Mouse (Mus musculus): ENCODE results near the gene Grm2.
"Not testable (repeated sequence)": the region's sequence is repeated elsewhere in the genome, so short reads cannot be mapped to it uniquely, and the experiment has no call there.

The Grm2 gene

DNA sequence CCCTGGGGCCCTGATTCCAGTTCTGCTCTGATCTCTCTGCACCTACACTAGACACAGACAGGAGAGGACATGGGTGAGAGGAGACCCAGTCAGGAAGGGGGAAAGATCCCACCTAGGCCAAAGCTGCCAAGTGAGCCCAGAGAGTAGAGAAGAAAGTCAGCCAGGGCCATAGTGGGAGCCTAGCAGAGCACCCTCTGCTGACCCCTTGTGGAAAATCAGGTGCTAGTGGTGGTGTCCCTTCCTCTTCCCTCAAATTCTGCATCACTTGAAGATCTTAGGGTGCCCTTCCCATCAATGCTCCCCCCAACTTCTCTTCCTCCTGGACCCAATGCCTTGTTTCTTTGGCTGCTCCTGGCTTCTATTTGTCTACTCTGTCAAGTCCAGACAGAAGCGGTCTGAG is 3.2 kb downstream of the Grm2 start:
- no peak for DNase-seq (ENCODE audit: extremely low spot score, low spot score)

DNA sequence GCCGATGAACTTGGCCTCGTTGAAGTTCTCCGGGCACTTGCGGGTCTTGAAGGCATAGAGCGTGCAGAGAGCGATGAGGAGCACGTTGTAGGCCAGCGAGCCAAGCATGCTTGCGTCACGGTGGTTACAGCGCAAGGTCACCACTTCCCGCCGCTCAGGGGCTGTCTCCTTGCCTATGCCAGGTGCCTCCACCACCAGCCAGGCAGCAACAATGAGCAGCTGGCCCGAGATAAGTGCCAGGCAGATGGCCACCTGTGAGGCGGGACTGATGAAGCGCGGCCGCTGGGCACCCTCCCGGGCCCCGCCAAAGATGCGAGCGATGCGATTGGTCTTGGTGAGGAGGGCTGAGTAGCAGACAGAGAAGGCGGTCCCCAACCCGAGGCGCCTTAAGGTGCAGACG is 8.7 kb downstream of the Grm2 start:
- DNase-seq (ENCODE audit: extremely low spot score, low spot score) = no peak

DNA sequence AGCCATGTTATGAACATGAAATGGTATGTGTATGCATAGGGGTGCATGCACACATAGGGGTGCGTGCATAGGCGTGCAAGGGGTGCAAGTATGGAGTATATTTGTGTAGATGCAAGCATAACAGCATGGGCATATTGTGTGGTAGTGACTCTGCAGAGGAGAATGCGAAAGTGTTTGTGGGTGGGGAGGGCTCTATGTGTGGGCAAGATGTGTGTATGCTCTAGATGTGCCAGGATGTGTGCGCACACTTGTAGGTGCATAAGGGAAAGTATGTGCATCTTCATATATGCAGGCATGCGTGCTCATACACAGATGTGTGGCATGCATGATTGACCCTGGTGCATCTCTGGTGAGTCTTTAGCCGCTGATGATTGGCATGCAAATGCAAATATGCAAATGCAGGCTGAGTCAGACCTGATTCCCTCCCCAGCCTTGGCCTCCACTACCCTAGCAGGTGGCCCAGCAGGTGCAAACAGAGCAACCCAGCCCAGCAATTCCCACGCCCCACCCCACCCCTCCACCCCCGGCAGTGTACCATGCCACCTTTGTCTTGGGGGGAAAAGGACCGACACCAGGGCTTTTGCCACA is 10.1 kb downstream of the Grm2 start:
- no peak for DNase-seq (ENCODE audit: extremely low spot score, low spot score)

DNA sequence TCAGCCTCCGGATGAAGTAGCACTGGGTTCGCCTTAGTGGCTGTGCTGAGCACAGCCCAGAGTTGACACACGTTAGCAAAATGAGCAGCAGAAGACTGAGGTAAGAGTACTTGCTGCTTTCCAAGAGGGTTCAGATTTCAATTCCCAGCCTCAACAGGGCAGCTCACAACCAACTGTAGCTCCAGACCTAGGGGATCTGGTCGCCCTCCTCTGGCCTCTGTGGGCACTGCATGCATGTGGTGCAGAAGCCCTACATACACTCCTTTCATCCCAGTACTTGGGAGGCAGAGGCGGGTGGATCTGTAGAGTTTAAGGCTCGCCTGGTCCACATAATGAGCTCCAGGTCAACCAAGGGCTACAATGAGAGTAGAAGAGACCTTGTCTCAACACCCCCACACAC is 12.1 kb downstream of the Grm2 start:
- no peak for DNase-seq (ENCODE audit: extremely low spot score, low spot score)

DNA sequence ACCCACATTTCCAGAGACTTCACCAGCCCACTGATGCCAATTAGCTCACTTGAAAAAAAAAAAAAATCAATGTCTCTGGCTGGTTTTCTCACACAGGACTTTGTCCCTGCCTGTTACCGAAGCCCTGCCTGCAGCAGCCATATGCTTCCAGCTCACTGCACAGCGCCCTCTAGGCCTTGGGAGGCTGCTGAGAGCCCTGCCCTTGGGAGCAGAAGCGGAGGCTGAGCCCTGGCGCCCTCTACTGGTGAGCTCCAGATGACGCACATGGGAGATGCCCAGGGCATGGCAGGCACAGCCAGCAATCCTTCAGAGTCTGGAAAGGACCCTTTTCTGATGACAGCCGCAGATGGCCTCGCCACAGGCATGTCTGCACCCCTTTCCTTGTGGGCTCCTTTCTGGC is 12.8 kb downstream of the Grm2 start:
- DNase-seq (ENCODE audit: extremely low spot score, low spot score) = peak; percentile 73

DNA sequence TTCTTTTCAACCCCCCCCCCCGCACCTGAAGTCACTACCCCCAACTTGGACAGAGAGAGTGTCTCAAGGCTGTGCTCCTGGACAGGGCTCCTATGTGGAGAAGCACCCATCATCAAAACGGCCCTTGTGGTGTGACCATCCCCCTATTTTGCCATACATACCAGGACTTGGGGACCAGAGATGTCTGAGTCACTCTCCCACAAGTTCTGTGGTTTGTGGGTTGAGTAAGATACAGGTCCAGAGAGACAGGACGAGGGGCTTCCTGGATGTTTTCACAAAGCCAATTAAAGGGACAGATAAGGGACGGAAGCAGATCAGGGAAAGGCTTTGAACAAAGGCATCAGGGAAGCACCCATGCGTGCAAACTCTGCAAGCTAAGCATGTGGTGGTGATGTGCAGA is 14.5 kb downstream of the Grm2 start:
- no peak for DNase-seq (ENCODE audit: extremely low spot score, low spot score)

DNA sequence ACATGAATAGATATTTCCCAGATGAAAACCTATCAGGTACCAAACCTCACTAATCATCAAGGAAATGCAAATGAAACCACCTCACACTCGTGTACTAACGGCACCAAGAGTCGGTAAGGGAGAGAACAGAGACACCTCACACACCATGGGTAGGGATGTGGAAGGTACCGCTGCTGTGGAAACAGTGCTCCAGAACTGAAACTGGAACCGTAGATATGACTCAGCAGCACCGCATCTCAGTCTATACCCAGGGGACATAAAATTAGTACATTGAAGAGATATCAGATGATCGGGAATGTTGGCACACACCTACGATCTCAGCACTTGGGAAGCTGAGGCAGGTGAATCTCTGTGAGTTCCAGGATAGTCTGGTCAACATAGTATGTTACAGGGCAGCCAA is 17.7 kb downstream of the Grm2 start:
- no peak for DNase-seq (ENCODE audit: extremely low spot score, low spot score)

DNA sequence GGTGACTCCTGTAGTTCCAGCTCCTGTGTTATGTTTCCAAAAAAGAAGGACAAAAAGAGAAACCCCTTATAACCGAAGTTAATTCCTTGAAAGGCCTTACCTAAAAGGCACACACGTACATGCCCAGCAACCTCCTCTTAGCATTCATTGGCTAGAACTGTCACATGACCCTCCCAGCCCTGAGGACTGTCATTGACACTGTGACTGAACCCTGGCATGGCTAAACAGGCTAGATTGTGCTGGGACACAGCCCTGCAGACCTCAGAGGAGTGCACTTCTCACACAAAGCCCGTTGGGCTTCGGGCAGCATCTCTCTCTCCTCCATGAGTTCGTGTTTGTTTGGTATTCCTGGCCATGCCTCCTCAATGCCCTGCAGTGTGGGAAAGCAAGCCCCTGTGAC is 23.7 kb downstream of the Grm2 start:
- DNase-seq (ENCODE audit: extremely low spot score, low spot score) = no peak

DNA sequence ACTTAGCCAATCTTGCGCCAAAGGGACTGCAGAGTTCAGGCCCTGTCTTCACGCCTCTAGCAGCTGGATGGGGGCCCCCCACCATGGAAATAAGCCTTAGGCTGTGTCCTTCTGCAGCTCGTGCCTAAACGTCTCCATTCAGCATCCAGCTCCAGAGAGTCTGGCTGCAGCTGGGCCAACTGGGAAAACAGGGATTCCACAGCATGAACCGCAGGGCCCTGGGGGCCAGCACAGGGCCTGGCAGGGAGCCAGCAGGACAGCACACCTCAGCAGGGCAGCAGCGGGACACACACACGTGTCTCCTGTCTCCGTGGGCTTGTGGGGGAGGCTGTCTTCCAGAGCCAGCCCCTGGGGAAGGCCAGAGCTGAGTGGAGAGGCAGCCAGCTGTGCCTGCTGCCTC is 28.1 kb downstream of the Grm2 start:
- DNase-seq (ENCODE audit: extremely low spot score, low spot score) = not testable (repeated sequence)

DNA sequence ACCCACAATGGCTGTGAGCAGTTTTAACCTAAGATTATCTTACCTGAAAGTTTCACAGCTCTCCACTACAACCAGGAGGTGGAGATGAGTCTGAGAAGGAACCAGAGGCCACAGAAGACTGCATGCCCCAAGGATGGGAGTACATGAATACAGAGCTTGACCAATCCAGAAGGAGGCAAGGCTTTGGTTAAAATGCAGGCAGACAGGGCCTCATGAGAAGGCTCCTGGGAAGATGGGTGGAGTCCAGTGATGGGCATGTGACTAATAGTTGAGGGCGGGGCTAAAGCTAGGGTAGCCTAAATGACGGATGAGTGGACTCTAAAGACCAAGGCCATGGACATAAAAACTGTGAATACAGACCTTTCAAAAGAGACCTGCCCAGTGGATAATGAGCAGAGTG is 29.6 kb downstream of the Grm2 start, which contains the start of gene Iqcf6:
TSS of gene Iqcf6 (plus strand) at position 301 of the 400 bp plus-strand sequence.
- DNase-seq (ENCODE audit: extremely low spot score, low spot score) = no peak

DNA sequence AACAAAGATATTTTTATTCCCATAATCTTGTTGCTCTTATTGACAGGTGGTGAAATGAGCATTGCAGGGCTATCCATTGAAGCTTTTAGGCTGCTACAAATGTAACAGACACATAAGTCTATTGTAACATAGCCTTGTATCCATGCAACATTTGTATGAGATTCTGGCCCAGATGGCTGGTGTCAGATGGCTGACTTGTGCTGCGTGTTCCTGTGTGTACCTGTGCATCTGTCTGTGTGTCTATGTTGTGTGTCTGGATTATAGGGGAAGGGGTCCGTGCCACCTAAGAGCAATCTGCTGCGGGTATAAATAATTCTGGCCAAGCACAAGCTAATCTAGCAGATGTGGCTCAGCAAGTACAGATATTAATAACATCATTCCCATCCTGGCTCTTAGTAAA is 38.4 kb downstream of the Grm2 start:
- no peak for DNase-seq (ENCODE audit: extremely low spot score, low spot score)

DNA sequence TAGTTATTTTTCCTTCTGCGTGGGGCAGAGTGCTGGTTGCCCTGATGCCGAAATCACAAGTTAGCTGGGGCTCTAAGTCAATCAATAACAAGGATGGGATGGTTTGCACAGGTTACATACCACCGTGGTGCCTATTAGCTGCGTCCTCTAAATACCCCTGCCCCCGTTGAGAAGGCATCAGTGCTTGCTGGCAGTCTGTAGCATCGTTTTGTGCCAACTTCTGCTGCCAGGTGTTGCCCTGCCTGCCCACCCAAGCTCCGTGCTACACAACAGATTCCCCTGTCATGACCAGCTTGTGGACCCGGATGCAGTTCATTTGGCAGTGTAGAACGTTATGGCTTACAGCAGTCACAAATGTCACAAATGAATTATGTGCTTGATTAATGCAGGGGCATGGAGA is 39.6 kb downstream of the Grm2 start:
- DNase-seq (ENCODE audit: extremely low spot score, low spot score) = no peak

DNA sequence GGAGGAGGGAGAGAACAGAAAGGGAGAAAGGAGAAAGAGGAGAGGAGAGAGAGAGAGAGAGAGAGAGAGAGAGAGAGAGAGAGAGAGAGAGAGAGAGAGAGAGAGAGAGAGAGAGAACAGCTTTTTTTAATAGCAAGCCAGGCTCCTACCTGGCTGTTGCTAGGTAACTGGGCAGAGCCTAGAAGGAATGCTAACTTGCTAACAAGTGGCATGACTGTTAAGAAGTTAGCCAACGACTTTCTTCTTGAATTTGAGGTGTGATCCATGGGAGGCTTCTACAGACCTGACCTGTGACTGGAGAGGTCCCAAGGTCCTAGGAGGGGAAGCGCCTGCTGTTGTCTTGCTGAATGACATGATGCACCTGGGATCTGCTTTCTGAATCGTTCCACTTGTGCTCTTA is 41.3 kb downstream of the Grm2 start:
- no peak for DNase-seq (ENCODE audit: extremely low spot score, low spot score)

DNA sequence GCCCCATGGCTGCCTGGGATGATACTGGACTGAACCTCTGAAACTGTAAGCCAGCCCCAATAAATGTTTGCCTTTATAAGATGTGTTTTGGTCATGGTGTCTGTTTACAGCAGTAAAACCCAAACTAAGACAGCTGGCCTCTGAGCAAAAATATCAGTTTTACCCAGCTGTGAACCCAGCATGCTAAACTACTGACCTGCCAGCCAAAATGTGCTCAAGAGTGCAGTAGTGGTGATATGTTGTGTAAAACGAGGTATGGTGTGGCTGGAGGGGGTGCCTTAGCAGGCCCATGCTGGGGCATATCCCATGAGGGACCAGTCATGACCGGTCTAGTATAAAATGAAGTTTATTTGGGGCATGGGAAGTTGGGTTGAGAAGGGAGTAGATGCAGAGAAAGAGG is 41.9 kb downstream of the Grm2 start:
- DNase-seq (ENCODE audit: extremely low spot score, low spot score) = no peak

DNA sequence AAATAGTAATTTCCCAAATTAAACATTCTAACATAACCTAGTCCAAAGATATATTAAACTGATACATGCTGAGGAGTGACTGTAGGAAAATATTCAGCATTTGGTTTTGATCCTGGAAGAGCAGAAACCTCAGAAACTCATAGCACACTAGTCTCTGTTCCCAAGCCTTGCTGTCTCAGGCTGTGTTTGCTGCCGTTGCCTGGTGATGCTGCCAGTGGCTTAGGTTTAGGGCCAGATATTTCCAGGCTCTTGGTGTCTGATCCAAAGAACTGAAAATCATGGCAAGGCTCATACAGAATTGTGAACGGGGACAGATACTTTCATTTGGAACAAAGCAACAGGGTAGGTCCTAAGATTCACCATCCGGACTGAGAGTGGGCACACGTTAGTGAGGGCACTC is 45.2 kb downstream of the Grm2 start:
- no peak for DNase-seq (ENCODE audit: extremely low spot score, low spot score)

DNA sequence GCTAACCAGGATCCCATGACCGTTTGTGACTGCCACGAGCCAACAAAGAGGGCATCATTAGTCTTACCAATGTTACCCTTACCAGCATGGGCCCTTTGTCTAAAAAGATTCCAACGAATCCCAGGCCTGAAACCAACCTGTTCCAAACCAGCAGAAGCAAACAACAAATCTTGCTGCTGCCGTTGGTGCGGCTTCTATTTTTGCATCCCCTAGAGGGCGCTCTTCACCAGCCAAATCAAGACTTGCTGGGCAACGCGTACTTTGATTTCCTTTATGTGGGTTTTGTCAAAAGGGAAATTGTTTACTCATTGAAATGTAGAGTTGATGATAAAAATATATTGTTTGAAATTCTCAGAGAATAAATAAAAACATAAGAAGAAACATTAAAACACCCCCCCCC is 55.3 kb downstream of the Grm2 start:
- peak; percentile 43 for DNase-seq (ENCODE audit: extremely low spot score, low spot score)

DNA sequence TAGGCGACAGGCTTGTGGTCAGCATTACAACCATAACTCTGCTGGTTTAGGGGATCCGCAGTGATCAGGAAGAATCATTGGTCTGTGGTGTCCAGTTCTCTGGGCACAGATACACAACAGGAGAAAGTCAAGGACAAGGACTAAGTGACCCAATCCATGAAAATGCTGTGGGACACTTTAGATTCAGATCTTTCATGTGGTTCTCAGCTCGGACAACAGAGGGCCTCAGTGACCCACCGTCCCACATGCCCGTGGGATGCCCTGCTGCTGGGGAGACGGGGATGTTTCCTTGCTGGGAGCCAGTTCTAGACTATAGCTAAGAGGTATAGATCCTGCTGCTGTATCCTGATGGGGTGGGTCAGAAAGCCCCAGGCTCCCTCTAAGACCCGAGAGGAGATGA is 57.4 kb downstream of the Grm2 start:
- DNase-seq (ENCODE audit: extremely low spot score, low spot score) = no peak

DNA sequence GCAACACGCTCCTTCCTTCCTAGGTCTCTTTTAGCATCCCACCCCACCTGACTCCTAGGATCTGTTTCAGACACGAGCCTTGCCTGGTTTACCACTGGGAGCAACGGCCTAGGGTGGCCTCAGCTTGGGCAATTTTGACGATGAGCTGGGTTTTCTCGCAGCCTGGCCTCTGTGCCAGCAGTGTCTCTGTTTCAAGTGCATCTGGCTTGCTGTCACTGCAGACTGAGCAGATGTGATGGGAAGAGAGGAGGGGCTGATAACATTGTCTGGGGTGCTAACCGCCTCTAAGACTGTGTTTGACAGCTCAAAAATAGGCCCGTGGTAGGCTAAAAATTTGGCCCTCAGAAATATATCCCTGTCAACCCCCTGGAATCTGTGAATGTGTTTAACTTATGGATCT is 60.0 kb downstream of the Grm2 start:
- DNase-seq (ENCODE audit: extremely low spot score, low spot score) = no peak

DNA sequence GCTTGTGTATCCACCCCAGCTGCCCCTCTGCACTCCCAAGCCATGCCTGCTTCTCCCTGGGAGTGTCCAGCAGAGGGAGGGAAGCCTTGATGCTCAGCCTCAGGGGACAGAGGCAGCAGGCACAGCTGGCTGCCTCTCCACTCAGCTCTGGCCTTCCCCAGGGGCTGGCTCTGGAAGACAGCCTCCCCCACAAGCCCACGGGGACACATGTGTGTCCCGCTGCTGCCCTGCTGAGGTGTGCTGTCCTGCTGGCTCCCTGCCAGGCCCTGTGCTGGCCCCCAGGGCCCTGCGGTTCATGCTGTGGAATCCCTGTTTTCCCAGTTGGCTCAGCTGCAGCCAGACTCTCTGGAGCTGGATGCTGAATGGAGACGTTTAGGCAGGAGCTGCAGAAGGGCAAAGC is 60.5 kb downstream of the Grm2 start:
- not testable (repeated sequence) for DNase-seq (ENCODE audit: extremely low spot score, low spot score)
